Mouse (Mus musculus): ENCODE results near the gene Gtf2ird2. TPM values are rescaled to one million over a fixed set of nuclear protein-coding genes. Genes with fewer than 3 reads are reported as not detected.

The Gtf2ird2 gene
- polyA plus RNA-seq, 1 experiment from 2014 or later: 7.5 TPM

DNA sequence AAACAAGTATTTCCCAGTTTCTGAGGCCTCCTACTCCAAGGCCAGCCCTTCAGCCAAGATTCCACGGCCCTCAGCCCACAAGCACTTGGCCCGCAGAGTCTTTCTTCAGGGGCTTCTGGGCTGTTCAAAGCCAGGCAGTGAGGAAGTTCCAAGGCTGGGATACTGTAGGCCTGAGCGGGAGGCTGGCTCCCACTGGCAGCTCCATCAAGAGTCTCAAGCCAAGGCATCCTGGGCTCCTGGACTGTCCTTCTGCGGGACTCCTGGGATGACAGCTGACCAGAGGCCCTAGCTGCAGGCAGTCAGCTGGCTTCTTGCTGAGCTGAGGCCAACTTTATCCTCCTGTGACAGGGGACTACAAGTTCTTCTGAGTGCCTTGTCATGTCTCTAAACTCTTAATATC is 35.7 kb upstream of the Gtf2ird2 start:
- DNase-seq (ENCODE audit: low spot score) (no peak), ATAC-seq (replicated peaks; ENCODE audit: low FRiP score, low TSS enrichment, low read depth) (no peak)
- H3K9ac ChIP-seq (ENCODE audit: low read length): no peak overlapping the region
- peaks cover 50% of the 10 kb centered on the region for H3K36me3 ChIP-seq (ENCODE audit: control insufficient read depth, insufficient read depth, low read length)
- no peaks in the 10 kb centered on the region for H3K4me1 ChIP-seq (replicated peaks; ENCODE audit: control insufficient read depth, insufficient read depth, low read length)
- H3K9me3 ChIP-seq (ENCODE audit: control insufficient read depth, low read length): no peaks in the 10 kb centered on the region
- no peak overlapping the region for H3K4me2 ChIP-seq (ENCODE audit: low read length)
- no peak overlapping the region for H3K27ac ChIP-seq (ENCODE audit: low read depth)
- no peak overlapping the region for H3K4me3 ChIP-seq (ENCODE audit: low read depth, low read length)
- WGBS: 93% methylated on average over 4 of the region's 4 CpGs
- H3K27me3 ChIP-seq (replicated peaks; ENCODE audit: control insufficient read depth, insufficient read depth, low read length): no peaks in the 10 kb centered on the region

DNA sequence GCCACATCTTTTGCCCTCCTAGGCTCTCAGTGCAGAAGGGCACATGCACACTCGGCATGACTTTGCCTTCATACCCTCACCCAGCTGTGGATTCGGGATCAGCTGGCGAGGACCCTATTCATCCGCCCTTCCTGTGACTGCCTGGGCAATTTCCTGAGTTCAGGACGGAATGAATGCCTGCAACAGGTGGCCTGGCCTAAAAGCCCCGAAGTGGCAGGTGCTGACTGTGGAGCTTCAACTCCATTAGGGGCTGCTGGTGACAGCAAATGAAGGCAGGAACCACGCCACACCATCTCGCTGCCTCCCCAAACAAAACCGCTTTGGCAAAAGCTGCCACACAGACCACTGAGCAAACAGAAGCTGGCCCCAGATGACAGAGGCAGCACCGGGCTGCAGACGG is 31.9 kb upstream of the Gtf2ird2 start:
- Histone ChIP-seq H3K27me3 (replicated peaks; ENCODE audit: control insufficient read depth, insufficient read depth, low read length) (no peaks in the 10 kb centered on the region), H3K9ac (ENCODE audit: low read length) (no peak overlapping the region), H3K9me3 (ENCODE audit: control insufficient read depth, low read length) (no peaks in the 10 kb centered on the region), H3K4me1 (replicated peaks; ENCODE audit: control insufficient read depth, insufficient read depth, low read length) (no peaks in the 10 kb centered on the region), H3K4me3 (ENCODE audit: low read depth, low read length) (no peak overlapping the region), H3K4me2 (ENCODE audit: low read length) (no peak overlapping the region), H3K36me3 (ENCODE audit: control insufficient read depth, insufficient read depth, low read length) (peaks cover 78% of the 10 kb centered on the region), H3K27ac (ENCODE audit: low read depth) (no peak overlapping the region)
- no peak for DNase-seq (ENCODE audit: low spot score)
- 88% methylated on average over 11 of the region's 11 CpGs for WGBS
- ATAC-seq (replicated peaks; ENCODE audit: low FRiP score, low TSS enrichment, low read depth): no peak

DNA sequence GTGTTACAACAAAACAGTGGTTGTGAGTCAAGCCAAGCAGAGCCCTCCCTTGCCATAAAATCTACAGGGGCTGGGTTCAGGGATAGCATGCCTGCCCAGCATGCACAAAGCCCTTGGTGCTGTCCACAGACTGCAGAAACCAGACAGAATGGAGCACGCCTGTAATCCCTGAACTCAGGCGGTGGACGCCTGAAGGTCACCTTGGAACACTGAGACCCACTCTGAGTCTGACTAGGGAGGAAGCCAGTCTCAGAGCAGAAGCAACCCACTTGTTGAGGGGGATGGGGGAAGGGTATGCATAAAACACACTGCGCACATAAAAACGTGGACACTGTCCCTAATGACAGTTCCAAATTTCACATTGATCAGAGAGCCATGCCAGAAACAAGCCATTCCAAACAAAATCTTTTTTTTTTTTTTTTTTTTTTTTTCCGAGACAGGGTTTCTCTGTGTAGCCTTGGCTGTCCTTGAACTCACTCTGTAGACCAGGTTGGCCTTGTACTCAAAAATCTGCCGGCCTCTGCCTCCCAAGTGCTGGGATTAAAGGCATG is 27.8 kb upstream of the Gtf2ird2 start:
- ATAC-seq (replicated peaks; ENCODE audit: low FRiP score, low TSS enrichment, low read depth) (no peak), DNase-seq (ENCODE audit: low spot score) (no peak)
- Histone ChIP-seq H3K4me3 (ENCODE audit: low read depth, low read length) (no peak overlapping the region), H3K4me2 (ENCODE audit: low read length) (no peak overlapping the region), H3K4me1 (replicated peaks; ENCODE audit: control insufficient read depth, insufficient read depth, low read length) (no peaks in the 10 kb centered on the region), H3K27me3 (replicated peaks; ENCODE audit: control insufficient read depth, insufficient read depth, low read length) (no peaks in the 10 kb centered on the region), H3K36me3 (ENCODE audit: control insufficient read depth, insufficient read depth, low read length) (peaks cover 83% of the 10 kb centered on the region), H3K9ac (ENCODE audit: low read length) (no peak overlapping the region), H3K9me3 (ENCODE audit: control insufficient read depth, low read length) (no peaks in the 10 kb centered on the region), H3K27ac (ENCODE audit: low read depth) (no peak overlapping the region)
- 92% methylated on average over 7 of the region's 7 CpGs for WGBS

DNA sequence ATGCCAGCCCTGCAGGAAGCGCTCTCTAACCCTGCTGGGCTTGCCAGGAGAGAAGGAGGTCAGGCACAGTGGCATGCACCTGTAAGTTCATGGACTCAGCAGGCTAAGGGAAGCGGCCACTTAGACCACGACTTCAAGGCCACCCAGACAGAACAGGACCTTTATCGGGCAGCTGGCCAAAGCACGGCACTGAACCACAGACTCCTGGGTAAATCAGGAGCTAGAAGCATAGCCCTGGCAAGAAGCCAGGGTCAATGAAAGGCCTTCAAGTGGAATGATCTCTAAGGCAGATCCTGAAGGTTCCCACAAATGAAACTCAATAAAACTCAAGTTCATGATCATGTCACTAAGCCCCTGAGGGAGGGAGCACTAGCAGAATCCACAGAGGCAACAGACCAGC is 19.1 kb upstream of the Gtf2ird2 start:
- Histone ChIP-seq H3K27ac (ENCODE audit: low read depth) (no peak overlapping the region), H3K27me3 (replicated peaks; ENCODE audit: control insufficient read depth, insufficient read depth, low read length) (no peaks in the 10 kb centered on the region), H3K4me1 (replicated peaks; ENCODE audit: control insufficient read depth, insufficient read depth, low read length) (no peaks in the 10 kb centered on the region), H3K4me2 (ENCODE audit: low read length) (no peak overlapping the region), H3K36me3 (ENCODE audit: control insufficient read depth, insufficient read depth, low read length) (peaks cover 74% of the 10 kb centered on the region), H3K9ac (ENCODE audit: low read length) (no peak overlapping the region), H3K9me3 (ENCODE audit: control insufficient read depth, low read length) (no peaks in the 10 kb centered on the region), H3K4me3 (ENCODE audit: low read depth, low read length) (no peak overlapping the region)
- 67% methylated on average over 5 of the region's 5 CpGs for WGBS
- ATAC-seq (replicated peaks; ENCODE audit: low FRiP score, low TSS enrichment, low read depth) (no peak), DNase-seq (ENCODE audit: low spot score) (no peak)

DNA sequence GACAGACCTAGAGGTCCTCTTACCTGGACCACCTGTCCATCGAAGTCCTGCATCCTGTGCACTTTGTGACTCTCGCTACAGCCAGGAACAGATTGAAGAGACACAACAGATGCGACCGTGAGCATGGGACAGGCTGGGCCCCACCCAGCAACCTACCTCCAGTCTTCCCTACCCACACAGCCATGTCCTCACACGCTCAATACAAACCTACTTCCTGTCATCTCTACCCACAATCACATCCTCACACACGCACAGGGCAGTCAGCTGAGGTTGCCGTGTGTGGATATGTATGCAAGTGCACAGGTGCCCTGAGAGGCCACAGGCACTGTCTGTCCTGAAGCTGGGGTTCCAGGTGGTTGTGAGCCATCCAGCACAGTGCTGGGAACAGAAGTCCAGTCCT is 17.2 kb upstream of the Gtf2ird2 start:
- no peaks in the 10 kb centered on the region for H3K4me1 ChIP-seq (replicated peaks; ENCODE audit: control insufficient read depth, insufficient read depth, low read length)
- H3K4me3 ChIP-seq (ENCODE audit: low read depth, low read length): no peak overlapping the region
- no peaks in the 10 kb centered on the region for H3K9me3 ChIP-seq (ENCODE audit: control insufficient read depth, low read length)
- no peak for ATAC-seq (replicated peaks; ENCODE audit: low FRiP score, low TSS enrichment, low read depth)
- no peaks in the 10 kb centered on the region for H3K27me3 ChIP-seq (replicated peaks; ENCODE audit: control insufficient read depth, insufficient read depth, low read length)
- 87% methylated on average over 7 of the region's 7 CpGs for WGBS
- no peak overlapping the region for H3K27ac ChIP-seq (ENCODE audit: low read depth)
- H3K36me3 ChIP-seq (ENCODE audit: control insufficient read depth, insufficient read depth, low read length): peaks cover 74% of the 10 kb centered on the region
- no peak for DNase-seq (ENCODE audit: low spot score)
- no peak overlapping the region for H3K4me2 ChIP-seq (ENCODE audit: low read length)
- H3K9ac ChIP-seq (ENCODE audit: low read length): no peak overlapping the region

GRCm38 (mm10) chr5:134168033-134168432 is 15.8 kb upstream of the Gtf2ird2 start:
- H3K36me3 ChIP-seq (ENCODE audit: control insufficient read depth, insufficient read depth, low read length): peaks cover 67% of the 10 kb centered on the region
- WGBS: 84% methylated on average over 9 of the region's 9 CpGs

DNA sequence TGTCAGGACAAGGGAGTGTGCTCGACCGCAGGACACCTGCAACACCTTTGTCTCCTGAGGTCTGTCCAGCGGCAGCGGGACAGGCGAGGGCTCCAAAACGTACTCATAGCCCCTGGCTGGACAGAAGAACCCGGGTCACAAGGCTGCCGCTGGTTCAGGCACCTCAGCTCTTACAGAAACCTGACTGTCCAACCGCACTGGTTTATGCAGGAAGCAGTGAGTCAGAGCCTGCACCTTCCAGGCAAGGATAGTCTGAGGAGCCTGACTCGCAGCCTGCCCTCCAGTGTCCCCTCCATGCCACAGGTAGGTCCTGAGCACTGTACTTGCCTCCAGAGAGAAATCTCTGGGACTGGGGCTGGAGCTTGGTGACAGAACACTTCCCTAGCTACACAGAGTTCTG is 14.6 kb upstream of the Gtf2ird2 start:
- H3K4me3 ChIP-seq (ENCODE audit: low read depth, low read length): no peak overlapping the region
- 91% methylated on average over 10 of the region's 10 CpGs for WGBS
- H3K9ac ChIP-seq (ENCODE audit: low read length): no peak overlapping the region
- H3K36me3 ChIP-seq (ENCODE audit: control insufficient read depth, insufficient read depth, low read length): peaks cover 58% of the 10 kb centered on the region
- no peak overlapping the region for H3K27ac ChIP-seq (ENCODE audit: low read depth)
- no peak for DNase-seq (ENCODE audit: low spot score)
- H3K27me3 ChIP-seq (replicated peaks; ENCODE audit: control insufficient read depth, insufficient read depth, low read length): no peaks in the 10 kb centered on the region
- H3K4me2 ChIP-seq (ENCODE audit: low read length): no peak overlapping the region
- no peak for ATAC-seq (replicated peaks; ENCODE audit: low FRiP score, low TSS enrichment, low read depth)
- no peaks in the 10 kb centered on the region for H3K4me1 ChIP-seq (replicated peaks; ENCODE audit: control insufficient read depth, insufficient read depth, low read length)
- no peaks in the 10 kb centered on the region for H3K9me3 ChIP-seq (ENCODE audit: control insufficient read depth, low read length)

More at GRCm38 (mm10) chr5:134168033-134168432, 15.8 kb upstream of the Gtf2ird2 start:
- Histone ChIP-seq H3K9ac (ENCODE audit: low read length) (no peak overlapping the region), H3K9me3 (ENCODE audit: control insufficient read depth, low read length) (no peaks in the 10 kb centered on the region), H3K27me3 (replicated peaks; ENCODE audit: control insufficient read depth, insufficient read depth, low read length) (no peaks in the 10 kb centered on the region), H3K4me1 (replicated peaks; ENCODE audit: control insufficient read depth, insufficient read depth, low read length) (no peaks in the 10 kb centered on the region), H3K4me3 (ENCODE audit: low read depth, low read length) (no peak overlapping the region), H3K27ac (ENCODE audit: low read depth) (no peak overlapping the region), H3K4me2 (ENCODE audit: low read length) (no peak overlapping the region)
- no peak for DNase-seq (ENCODE audit: low spot score)
- no peak for ATAC-seq (replicated peaks; ENCODE audit: low FRiP score, low TSS enrichment, low read depth)

DNA sequence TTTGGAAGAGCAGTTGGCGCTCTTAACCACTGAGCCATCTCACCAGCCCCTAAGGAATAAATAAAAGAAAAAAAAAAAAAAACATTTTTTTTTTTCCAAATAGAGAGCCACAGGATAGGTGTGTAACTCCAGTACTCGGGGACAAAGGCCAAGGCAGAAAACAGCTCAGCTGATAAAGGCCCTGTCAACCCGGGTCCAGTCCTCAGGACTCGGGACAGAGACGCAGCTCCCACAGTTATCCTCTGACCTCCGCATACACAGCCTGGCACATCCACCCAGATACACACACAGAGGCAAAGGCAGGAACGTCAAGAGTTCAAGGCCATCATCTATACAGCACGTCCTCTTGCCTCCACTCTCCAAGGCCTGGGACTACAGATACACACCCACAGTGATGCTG is 13.7 kb upstream of the Gtf2ird2 start:
- Histone ChIP-seq H3K9ac (ENCODE audit: low read length) (no peak overlapping the region), H3K4me1 (replicated peaks; ENCODE audit: control insufficient read depth, insufficient read depth, low read length) (peaks cover 5% of the 10 kb centered on the region), H3K4me3 (ENCODE audit: low read depth, low read length) (no peak overlapping the region), H3K9me3 (ENCODE audit: control insufficient read depth, low read length) (no peaks in the 10 kb centered on the region), H3K4me2 (ENCODE audit: low read length) (no peak overlapping the region), H3K36me3 (ENCODE audit: control insufficient read depth, insufficient read depth, low read length) (peaks cover 53% of the 10 kb centered on the region), H3K27me3 (replicated peaks; ENCODE audit: control insufficient read depth, insufficient read depth, low read length) (no peaks in the 10 kb centered on the region), H3K27ac (ENCODE audit: low read depth) (no peak overlapping the region)
- no peak for DNase-seq (ENCODE audit: low spot score)
- ATAC-seq (replicated peaks; ENCODE audit: low FRiP score, low TSS enrichment, low read depth): no peak
- 94% methylated on average over 8 of the region's 8 CpGs for WGBS

DNA sequence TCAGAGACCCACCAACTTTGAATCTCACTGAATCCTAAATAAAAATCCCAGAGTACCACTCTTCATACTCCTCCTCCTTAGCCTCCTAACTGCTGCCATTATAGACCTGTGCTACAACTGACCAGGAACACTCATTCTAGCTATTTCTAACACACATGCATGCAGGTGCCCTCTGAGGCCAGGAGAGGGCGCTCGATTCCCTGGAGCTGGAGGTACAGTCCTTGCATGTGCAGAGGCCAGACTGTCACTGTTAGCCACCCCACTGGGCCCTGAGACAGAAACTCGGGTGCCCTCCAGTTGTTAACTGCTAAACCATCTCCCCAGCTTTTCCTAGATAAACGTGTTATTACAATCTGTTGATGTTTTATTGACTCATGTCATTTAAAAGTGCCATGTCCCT is 10.6 kb upstream of the Gtf2ird2 start:
- Histone ChIP-seq H3K9ac (ENCODE audit: low read length) (no peak overlapping the region), H3K4me2 (ENCODE audit: low read length) (no peak overlapping the region), H3K27me3 (replicated peaks; ENCODE audit: control insufficient read depth, insufficient read depth, low read length) (no peaks in the 10 kb centered on the region), H3K9me3 (ENCODE audit: control insufficient read depth, low read length) (no peaks in the 10 kb centered on the region), H3K4me1 (replicated peaks; ENCODE audit: control insufficient read depth, insufficient read depth, low read length) (peaks cover 10% of the 10 kb centered on the region), H3K27ac (ENCODE audit: low read depth) (no peak overlapping the region), H3K4me3 (ENCODE audit: low read depth, low read length) (no peak overlapping the region), H3K36me3 (ENCODE audit: control insufficient read depth, insufficient read depth, low read length) (peaks cover 29% of the 10 kb centered on the region)
- 38% methylated on average over 4 of the region's 4 CpGs for WGBS
- ATAC-seq (replicated peaks; ENCODE audit: low FRiP score, low TSS enrichment, low read depth): no peak
- DNase-seq (ENCODE audit: low spot score): no peak

All from intestine, embryonic 14.5 days (tissue).